Mouse (Mus musculus) yolk sac, embryonic 10.5 days (tissue): Measurements from ENCODE around the gene Lcn8.

Experiments
- DNase-seq: peaks from one replicate; pipeline ENCODE4 v3.0.0-alpha.2; 2017; ENCODE audit warnings: low spot score

Gene Lcn8

DNA sequence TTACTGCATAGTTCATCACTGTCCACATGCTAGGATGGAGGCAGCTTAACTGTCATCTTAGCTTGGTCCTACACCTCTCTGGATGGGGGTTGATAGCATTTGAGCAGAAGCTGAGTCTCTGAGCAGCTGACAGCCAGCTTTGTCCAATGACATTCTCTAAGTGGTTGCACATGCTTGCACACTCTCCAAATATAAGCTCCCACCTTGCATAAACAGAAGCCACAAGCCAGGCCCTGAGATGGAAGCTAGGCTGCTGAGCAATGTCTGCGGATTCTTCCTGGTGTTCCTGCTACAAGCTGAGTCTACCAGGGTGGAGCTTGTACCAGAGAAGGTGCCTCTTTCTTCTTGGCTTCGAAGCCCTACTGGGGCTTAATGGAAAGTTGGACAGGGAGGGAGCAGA is at the start of gene Lcn8:
TSS of gene Lcn8 (plus strand) at position 219 of the 400 bp plus-strand sequence.
- no peak for DNase-seq

- peak; percentile 87 for DNase-seq
Measured at GRCm38 (mm10) chr2:25607761-25608622, 44.9 kb upstream of the Lcn8 start, which contains the start of gene Rabl6. Rabl6 (minus strand) TSS chr2:25608521.

DNA sequence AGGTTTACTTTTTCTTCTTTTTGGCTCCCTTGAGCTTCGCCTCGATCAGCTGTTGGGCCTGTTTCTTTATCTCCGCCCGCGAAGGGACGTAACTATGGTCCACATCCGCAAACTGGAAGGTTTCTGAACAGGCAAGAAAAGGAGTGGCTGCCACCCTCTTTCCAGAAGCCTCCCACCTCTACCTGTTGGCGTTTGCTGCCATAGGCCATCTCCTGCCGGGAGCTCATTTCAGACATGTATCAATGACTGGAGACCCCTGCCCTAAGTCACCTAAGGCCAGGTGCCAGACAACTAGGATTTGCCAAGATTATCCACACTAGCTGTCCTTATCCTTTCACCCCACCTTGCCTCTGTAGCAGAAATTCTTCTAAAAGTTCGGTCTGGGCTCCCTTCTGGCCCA is 44.2 kb upstream of the Lcn8 start:
- DNase-seq, result no peak

DNA sequence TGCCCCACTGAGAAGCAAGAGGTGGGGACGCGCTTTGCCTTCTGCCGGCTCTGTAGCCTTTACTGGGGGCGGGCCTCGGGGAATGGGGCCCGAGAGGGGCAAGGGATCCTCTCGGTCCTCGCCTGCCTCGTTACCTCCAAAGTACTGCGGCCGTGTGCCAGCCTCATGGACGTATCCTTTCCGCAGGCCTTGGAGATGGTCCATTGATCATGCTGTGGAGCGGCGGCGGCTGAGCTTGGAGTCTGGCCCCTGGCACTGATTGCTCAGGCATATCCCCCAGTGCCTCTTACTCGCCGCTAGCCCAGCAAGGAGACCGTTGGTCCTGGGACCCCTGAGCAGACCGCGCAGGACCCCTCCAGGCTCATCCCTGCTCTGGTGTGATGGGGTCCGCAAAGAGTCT is 36.5 kb upstream of the Lcn8 start:
- DNase-seq, result no peak

GRCm38 (mm10) chr2:25617578-25617977 is 35.3 kb upstream of the Lcn8 start, which contains the start of gene Ccdc183:
Ccdc183 (minus strand) TSS chr2:25617678.
- DNase-seq, result no peak

DNA sequence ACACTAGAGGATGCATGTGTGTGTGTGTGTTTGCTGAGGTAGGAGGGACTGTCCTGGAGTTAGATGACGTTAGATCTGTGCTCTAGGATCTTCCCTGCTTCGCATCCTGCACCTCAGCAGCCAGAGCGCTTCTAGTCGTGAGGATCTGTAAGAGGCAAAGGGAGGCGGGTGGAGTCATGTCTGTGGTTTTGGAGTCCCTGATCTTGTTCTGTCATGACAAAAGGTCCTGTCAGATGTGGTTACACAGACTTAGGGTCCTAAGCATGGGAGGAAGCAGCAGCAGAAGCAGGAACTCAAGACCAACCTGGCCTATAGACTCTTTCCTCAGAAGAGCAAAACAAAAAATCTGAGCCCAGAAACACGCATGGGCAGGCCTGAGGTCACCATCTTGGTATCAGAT is 32.5 kb upstream of the Lcn8 start:
- no peak for DNase-seq

DNA sequence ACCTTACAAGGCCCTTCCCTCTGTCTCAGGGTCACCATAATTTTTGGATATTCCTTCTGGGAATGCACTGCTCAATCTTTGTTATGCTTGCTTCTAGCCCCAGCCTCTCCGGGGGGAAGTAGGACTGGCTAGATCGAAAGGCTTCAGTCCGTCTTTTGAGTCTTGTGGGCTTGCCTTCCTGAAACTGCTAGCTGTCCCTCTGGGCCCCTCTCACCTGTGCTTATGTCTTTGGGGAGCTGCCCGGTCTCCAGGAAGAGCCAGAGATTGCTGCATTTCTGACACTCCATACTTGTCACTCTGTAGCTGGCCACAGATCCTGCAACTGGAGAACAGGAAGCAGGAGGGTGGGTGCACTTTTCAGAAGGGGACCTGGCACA is 32.1 kb upstream of the Lcn8 start:
- DNase-seq, result no peak

- peak; percentile 69 for DNase-seq
Measured at GRCm38 (mm10) chr2:25621229-25622200, 31.4 kb upstream of the Lcn8 start, which contains the start of gene Tmem141. Tmem141 (minus strand) TSS chr2:25622005.

DNA sequence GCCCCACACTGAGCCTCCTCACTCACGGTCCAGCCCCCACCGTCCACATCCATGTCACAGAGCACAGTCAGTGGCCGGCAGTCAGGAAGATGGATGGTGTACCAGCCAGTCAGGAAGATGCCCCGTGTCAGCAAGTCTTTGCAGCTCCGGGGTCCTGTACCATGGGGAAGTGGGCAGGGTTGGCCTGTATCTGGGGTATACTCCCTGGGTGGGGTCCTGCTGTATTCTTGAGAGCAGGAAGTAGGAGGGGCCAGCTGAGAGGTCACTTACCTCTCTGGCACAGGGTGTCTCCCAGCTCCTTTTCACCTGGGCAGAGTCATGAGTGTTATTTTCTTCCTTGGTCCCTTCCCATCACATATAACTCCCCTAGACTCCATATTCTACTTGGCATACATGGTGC is 26.9 kb upstream of the Lcn8 start:
- no peak for DNase-seq

- DNase-seq, result no peak
Measured at GRCm38 (mm10) chr2:25627811-25628210, 25.1 kb upstream of the Lcn8 start, which contains the start of gene Fcna. Fcna (minus strand) TSS chr2:25628030.

GRCm38 (mm10) chr2:25628738-25629137 is 24.2 kb upstream of the Lcn8 start:
- no peak for DNase-seq

GRCm38 (mm10) chr2:25633616-25634015 is 19.3 kb upstream of the Lcn8 start:
- DNase-seq, result no peak

DNA sequence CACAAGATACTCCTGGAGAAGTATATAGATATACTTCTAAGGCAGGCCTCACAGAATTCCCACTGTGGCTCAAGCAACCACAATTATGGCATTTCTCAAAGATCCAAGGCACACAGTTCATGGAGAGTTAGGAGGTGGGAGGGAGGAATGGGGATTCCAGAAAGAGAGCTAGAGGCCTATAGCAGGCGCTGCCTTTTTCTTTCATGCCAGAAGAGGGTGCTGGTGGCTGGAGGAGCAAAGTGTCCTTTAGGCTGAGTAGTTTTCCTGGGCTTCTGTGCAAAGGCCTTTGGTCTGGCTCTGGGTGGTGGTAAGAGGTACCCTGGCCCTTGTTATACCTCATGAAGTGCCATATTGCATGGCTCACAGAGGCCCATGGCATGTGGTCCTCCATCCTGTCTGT is 18.9 kb upstream of the Lcn8 start:
- DNase-seq, result no peak

GRCm38 (mm10) chr2:25639890-25640289 is 13.0 kb upstream of the Lcn8 start:
- no peak for DNase-seq

DNA sequence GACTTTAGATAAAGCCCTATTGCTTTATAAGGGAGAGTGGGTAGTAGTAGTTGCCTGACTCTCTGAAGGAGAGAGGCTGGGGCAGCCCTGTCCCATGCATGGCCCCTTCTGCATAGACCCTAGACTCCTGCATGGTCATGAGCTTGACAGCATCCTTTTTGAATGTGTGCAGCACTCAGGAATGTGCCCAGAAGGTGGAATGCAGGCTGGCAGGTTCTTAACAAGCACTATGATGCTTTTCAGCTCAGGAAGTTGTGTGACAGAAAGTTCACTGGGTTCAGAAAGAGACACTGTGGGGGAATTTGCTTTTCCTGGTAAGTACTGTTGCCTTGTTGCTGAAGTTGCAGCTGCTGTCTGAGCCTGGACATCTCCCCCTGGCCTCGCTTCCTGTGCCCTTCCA is 1.6 kb downstream of the Lcn8 start:
- DNase-seq, result no peak

DNA sequence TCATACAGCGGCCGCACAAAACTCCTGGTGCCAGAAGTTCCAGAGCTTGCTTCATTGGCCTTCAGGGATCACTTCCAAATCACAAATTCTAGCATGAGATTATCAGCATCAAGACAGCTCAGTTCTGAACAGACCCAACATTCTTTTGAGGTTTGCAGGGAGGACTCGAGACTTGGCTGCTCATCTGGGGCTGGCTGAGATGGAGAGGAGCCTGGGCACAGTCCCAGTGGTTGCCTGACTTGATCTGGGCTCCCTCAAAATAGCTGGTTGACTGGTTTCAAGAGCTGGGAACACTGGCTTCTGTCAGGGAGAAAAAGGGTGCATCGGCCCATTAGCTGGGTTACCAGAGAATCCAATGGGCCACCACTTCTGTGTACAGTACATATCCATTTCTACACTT is 3.8 kb downstream of the Lcn8 start:
- DNase-seq, result no peak

DNA sequence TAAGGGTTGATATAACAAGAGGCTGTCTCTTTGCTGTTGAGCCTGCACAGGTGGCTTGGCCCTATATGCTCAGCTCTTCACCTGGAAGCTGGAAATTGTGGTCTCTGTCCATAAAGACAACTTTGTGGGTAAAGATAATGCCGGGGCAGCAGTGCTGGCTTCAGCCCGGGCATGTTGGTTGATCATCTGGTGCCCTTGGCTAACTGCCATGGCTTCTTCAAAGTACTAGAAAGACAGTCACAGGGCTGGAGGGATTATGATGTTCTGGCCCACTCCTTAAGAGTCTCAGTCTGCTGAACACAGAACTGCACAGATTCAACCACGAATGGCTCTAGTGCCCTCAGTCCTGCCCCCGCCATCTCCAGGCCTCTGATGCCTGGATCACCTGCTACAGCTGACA is 4.3 kb downstream of the Lcn8 start:
- DNase-seq, result no peak

DNA sequence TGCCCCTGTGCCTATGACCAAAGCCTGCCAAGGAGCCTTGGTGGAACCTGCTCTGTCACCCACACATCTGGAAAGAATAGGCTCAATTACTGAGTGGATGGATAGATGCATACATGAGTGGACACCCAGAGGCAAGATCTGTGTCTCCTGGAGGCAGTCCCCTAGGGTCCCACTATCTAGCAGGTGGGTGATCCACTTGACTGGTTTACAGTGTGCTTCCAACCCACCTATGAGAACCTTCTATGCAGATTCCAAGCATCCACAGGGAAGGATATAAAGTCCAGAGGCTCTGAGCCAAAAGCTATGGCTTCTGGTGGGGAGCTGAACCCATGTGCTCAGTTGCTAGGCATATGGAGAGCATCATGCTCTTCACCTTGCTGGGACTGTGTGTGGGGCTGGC is 4.7 kb downstream of the Lcn8 start, which contains the start of gene Lcn5:
TSS of gene Lcn5 (plus strand) at position 301 of the 400 bp plus-strand sequence.
- DNase-seq, result no peak

- DNase-seq, result no peak
Measured at GRCm38 (mm10) chr2:25660279-25660678, 7.4 kb downstream of the Lcn8 start.

DNA sequence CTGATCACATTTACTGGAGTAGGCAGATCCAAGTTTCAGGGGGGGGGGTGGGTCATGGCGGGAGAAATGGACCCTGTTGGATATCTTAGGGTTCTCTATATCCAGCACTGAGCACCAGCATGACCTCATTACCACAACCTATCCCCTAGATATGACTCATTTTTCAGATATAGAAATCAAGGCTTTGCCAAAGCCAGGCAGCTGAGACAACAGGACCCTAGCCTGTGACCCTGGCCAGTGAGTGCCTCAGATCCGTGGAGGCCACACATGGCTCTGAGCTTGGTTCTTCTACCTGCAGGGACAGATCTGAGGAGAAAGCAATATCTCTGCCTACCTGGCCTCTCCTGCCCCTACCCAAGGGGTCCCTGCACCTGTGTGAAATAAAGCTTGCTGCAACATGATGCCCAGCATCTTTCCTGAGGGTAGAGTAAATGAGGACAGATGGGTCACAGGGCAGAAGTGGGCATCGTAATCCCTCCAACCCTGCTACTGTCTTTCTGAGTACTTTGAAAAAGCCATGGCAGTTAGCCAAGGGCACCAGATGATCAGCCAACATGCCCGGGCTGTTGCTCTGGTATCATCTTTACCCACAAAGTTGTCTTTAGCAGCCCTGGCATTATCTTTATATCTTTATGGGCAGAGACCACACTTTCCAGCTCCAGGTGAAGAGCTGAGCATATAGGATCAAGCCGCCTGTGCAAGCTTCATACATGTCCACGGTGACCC is 8.5 kb downstream of the Lcn8 start:
- no peak for DNase-seq

- no peak for DNase-seq
Measured at GRCm38 (mm10) chr2:25663511-25663910, 10.6 kb downstream of the Lcn8 start.

- no peak for DNase-seq
Measured at GRCm38 (mm10) chr2:25664125-25664524, 11.2 kb downstream of the Lcn8 start.
